Mouse (Mus musculus) brown adipose tissue, adult 24 weeks (tissue): ENCODE data around the gene Osbpl9. TPM values are rescaled to one million over a fixed set of nuclear protein-coding genes. Genes with fewer than 3 reads are reported as not detected.

Experiments used
- H3K27ac ChIP-seq: fragments of 200-500 bp; replicated peaks from 2 replicates; pipeline ENCODE4 v1.5.1; 2012; ENCODE audit warnings: low read depth, mild to moderate bottlenecking, low read length
- H3K4me1 ChIP-seq: fragments of 200-500 bp; 2 replicates; pipeline ENCODE4 v1.6.1; 2012; ENCODE audit warnings: low read length, mixed read lengths; ENCODE audit not compliant: control insufficient read depth, insufficient read depth, insufficient read length
- H3K4me3 ChIP-seq: fragments of 200-500 bp; 2 replicates; pipeline ENCODE4 v1.5.1; 2012; ENCODE audit warnings: low read depth, mild to moderate bottlenecking, low read length, moderate library complexity; ENCODE audit not compliant: insufficient read depth
- polyA plus RNA-seq: library from polyadenylated mRNA; stranded (reverse); fragments of >200 nt; gene quantifications from 2 replicates; pipeline ENCODE4 v1.2.4, GENCODE M21; 2012; ENCODE audit not compliant: missing spikeins, insufficient read depth, insufficient read length

Osbpl9 gene
- polyA plus RNA-seq, 1 experiment: 120 TPM

DNA sequence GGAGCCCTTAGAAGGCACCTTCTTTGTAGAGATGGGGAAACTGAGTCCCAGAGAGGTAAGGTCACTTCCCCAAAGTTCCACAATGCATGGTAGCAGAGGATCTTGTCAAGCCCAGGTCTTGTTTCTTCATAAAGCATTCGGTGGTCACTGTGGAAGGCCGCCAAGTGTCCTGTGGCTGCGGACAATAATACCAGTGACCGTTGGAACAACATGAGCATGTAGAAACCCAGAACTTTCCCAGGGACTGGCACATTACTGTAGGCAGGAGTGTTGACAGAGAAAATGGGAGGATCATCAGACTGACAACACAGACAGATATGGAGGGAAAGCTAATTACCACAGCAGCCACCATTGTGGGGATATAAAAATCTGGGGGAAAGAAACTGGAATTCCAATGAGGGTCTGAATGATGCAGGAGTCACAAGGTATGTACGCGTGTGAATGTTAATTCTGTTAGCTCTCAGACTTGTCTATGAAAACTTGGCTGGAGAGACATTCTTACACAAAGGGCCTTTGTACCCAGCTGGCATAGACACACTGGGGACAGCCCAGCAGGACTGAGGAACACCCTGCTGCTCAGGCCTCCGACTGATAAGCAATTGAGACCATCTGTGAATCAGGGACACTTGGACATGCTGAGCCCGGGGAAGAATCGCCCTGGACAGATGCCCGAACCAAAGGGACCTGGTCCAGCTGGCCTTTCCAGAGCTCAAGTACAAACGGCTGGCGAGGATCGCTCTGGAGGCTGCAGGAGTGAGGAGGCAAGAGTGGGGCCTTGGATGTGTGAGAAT, 22.9 kb upstream of the Osbpl9 start:
- H3K27ac ChIP-seq: peak overlapping the region; percentile 72
- H3K4me1 ChIP-seq: no peaks in the 10 kb centered on the region; the same call in 1 of the 2 replicates
- H3K4me3 ChIP-seq: no peak overlapping the region

DNA sequence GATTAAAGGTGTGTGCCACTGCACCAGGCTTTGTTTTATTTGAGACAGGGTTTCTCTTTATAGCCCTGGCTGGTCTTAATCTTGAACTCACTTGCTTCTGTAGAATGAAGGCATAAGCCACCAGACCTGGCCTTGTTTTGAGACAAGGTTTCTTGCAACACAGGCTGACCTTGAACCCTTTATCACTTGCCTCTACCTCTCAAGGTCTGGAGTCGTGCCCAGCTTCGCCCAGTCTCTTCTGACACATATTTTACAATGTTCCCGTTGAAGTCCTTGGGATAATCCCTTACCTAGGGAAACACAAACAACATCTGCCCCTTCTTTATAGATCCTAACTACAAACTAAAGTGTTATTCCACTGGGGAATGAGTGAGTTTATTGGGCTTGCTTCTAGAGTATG, 19.9 kb upstream of the Osbpl9 start:
- no peak overlapping the region for H3K4me3 ChIP-seq
- H3K27ac ChIP-seq: peak overlapping the region; percentile 52
- H3K4me1 ChIP-seq: no peaks in the 10 kb centered on the region; the same call in 1 of the 2 replicates

DNA sequence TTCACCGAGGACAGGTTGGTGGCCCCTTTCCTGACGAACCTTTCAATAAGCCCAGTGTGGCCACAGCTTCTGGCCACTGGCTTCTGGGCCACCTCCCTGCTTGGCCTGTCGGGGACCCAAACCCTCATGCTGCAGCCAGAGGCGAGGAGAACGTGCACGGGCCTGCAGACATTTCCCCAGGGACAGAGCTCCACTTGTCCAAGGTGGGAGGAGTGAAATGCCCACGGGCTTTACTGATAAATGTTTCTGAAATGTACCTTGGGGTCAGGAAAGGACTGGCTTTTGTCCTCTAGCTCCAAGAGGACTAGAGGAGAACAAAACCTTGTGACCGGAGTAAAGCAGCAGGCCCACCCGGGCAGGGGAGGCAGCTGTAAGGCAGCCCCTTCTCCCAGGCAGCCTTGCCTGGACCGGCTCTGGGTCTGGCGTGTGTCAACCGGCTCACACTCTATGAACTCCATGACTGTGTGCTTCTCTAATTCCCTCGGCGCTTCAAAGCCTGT, 18.4 kb upstream of the Osbpl9 start:
- Histone ChIP-seq H3K27ac (no peak overlapping the region), H3K4me1 (no peaks in the 10 kb centered on the region), H3K4me3 (no peak overlapping the region)

DNA sequence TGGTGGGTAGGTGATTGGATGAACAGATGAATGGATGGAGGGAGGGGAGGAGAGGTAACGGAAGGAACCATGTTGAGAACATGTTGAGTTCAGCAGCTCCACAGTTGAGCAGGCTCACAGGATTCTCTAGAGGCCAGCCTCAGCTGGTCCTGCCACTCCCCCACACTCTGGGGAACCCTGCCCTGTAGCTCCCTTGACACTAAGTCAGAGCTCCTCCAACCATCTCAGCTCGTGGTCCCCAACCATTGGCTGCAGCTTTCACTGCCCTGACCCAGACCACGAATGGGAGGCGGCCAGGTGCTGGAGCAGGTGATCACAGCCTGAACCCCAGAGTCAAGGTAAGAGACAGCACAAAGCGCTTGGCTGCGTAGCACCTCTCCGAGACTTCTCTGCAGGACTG, 15.9 kb upstream of the Osbpl9 start:
- no peaks in the 10 kb centered on the region for H3K4me1 ChIP-seq
- no peak overlapping the region for H3K27ac ChIP-seq
- no peak overlapping the region for H3K4me3 ChIP-seq

DNA sequence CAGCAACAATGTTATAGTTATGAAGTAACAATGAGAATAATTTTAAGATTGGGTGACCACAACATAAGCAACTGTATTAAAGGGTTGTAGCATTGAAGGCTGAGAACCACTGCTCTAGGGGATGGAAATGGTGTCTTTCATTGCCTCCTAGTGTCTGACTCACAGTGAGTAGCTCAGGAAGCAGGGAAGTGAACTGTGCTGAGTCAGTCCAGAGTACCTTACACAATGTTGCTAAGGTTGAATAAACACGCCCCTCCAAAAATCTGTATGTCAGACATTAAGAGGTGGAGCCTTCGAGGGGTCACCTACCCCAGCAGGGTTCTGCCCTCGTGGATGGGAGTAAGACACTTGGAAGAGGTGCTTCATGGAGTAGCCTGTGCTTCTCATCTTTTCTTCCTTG, 11.9 kb upstream of the Osbpl9 start:
- Histone ChIP-seq H3K27ac (no peak overlapping the region), H3K4me1 (no peaks in the 10 kb centered on the region), H3K4me3 (no peak overlapping the region)

DNA sequence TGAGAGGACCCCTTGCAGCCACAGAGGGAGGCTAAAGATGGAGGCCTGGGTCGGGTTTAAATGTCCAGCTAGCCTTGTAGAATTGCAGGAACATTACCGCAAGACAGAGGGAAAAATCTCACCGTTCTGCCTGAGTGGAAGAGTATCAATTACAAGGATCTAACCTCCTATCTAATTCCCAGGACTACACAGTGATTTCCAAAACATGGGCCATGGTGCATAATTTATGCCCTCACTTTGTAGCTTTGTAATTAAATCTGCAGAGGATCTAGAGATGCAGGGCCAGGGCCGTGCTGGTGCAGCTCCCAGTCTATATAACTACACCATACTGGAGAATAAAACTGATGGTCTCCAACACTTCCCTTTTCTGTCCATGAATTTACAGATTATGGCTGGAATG, 8.8 kb upstream of the Osbpl9 start:
- Histone ChIP-seq H3K4me1 (no peaks in the 10 kb centered on the region), H3K27ac (no peak overlapping the region), H3K4me3 (no peak overlapping the region)

DNA sequence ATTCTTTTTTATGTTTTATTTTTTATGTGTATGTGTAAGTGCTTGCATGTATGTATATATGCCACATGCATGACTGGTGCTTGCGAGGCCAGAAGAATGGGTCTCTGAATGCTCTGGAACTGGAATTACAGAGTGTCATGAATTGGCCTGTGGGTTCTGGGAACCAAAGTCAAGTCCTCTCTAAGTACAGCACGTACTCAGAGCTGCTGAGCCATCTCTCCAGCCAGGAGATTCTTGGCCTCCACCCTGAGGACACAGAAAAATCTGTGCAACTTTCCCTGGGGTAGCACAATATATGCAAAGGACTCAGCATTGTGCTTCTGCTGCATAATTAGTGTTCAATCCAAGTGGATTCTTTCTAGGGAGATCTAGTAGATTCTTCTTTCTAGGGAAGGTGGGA, 8.2 kb upstream of the Osbpl9 start:
- no peaks in the 10 kb centered on the region for H3K4me1 ChIP-seq
- H3K27ac ChIP-seq: no peak overlapping the region
- H3K4me3 ChIP-seq: no peak overlapping the region

DNA sequence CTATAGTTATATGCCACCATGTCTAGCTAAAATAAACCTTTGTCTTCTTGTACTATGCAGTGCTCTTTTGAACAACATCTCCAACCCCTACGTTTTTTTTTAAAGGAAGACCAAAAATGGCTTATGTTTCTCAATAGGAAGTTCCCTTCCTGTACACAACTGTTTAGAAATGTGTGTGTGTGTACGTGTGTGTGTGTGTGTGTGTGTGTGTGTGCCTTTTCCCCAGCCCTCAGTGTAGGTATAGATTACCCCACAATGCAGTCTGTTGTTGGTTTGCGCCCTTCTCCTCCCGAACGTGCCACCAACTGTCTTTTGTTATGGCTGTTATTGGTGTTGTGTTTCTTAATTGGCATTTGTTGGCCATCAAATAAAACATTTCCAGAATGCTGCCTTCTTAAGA, 5.5 kb upstream of the Osbpl9 start:
- Histone ChIP-seq H3K27ac (no peak overlapping the region), H3K4me3 (no peak overlapping the region), H3K4me1 (no peaks in the 10 kb centered on the region)

DNA sequence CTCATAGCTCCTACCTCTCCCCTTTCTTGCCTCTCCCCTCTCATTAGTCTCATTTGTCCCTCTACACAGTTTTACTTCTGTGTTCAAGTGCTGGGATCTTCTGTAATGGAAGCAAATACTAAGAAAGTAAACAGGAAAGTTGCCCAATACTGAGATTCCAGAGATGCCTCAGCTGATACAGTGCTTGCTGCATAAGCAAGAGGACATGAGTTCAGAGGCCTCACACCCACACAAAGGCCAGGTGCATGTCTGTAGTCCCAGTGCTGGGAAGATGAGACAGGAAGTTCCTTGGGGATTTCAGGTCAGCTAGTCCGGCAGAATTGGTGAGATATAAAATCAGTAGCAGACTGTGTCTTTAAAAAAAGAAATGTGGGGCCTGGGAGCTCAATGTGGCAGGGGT, 2.3 kb upstream of the Osbpl9 start:
- Histone ChIP-seq H3K4me1 (no peaks in the 10 kb centered on the region), H3K4me3 (no peak overlapping the region), H3K27ac (no peak overlapping the region)

DNA sequence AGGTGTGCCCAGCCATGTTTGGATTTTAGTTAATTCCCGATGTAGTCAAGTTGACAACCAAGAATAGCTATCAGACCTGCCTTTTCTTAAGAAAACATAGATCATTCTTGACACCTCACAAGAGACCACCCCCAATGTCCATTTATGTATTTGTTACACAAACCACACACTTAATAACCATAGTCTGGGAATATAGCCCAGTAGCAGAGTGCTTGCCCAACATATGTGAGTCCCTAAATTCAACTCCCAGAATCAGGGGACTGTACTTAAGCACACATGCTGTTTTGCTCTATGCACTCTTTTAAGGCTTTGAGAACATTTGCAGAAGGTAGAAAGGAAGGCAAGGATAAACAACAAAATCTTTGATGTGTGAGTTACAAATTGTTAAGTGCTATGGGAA, 1.9 kb upstream of the Osbpl9 start:
- H3K4me1 ChIP-seq: no peaks in the 10 kb centered on the region
- H3K4me3 ChIP-seq: no peak overlapping the region
- no peak overlapping the region for H3K27ac ChIP-seq

DNA sequence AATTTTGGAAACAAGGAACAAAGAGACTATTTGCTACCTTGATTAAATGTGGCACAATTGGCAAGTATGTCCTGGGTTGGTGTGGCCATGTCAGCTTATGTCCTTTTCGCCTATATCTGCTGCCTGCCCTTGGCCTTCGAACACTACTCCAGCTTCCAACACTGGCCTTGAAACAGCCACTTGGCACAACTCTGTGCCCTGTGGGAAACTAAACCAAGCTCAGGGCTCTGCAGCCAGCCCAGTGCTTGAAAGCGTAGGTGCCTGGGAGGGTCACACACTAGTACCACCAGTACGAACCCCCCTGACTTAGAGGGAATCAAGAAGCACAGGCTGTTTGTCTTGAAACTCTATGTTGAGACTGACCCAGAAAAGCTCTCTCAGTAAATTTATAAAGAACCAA, 3.0 kb downstream of the Osbpl9 start:
- Histone ChIP-seq H3K4me3 (no peak overlapping the region), H3K27ac (peak overlapping the region; percentile 50; the same call in 1 of the 2 replicates), H3K4me1 (peaks cover 10% of the 10 kb centered on the region)

DNA sequence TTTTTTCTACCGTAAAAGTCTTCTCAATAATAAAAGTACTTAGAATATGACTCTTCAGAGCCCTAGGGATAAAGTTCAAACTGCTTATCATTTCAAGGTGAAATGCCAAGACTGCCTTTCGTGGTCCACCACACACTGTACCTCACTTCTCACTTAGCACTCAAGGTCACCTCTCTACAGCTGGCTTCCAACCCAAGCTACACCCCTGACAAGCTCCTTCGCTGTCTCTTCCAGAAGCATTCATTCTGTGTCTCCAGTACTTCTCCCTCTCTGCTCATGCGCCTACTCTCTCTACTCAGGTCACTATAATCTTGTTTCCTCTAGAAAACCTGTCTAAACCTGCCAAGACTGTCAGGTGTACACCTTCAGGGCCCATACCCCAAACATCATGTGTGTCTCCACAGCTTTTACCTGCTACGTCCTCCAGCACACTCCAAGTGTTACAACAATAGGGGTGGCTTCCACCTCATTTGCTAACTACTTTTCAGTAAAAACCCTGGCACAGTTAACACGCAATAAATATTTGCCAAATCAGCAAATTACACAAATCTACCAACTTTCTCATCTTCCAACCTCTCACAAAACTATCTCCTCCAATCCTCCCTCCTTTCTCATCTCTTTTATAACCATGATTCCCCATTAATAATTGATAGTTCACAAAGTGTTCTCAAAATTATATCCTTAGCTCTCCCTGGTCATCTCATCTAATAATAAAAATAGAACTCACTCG, 6.0 kb downstream of the Osbpl9 start:
- H3K4me3 ChIP-seq: no peak overlapping the region
- no peak overlapping the region for H3K27ac ChIP-seq
- peaks cover 12% of the 10 kb centered on the region for H3K4me1 ChIP-seq

DNA sequence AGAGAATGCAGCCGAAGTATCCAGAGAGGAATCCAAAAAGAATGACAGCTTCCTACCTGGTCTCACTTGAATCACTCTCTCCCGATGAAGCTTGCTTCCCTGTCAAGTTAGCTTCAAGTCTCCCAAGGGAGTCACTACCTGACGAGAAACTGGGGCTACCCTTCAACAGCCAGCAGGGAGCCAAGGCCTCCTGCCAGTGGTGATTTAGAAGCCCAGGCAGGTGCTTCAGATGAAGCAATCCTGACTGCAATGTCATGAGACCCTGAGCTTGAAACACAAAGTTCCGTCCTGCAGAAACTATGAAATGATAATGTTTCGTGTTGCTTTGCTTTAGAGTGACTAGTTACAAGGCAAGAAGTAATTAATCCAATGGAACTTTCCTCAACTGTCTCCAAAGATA, 8.2 kb downstream of the Osbpl9 start:
- Histone ChIP-seq H3K27ac (no peak overlapping the region), H3K4me3 (no peak overlapping the region), H3K4me1 (peaks cover 12% of the 10 kb centered on the region)

DNA sequence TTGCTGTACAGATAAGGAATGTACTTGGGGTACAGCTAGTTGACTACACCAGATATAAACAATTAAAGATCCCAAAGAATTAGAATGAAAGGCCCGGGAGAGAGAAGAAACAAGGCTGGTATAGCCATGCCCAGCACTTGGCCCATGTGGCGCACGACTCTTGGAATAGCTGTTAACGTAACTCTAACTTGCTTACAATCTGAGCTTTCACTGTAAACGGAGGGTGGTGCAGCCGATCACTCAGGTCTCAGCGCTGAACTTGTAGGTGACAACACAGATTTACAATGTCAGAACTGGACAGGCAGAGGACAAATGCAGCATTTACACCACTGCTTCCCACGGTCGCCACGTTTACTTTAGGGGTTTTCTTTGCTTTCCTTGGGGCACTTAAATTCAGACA, 10.5 kb downstream of the Osbpl9 start:
- Histone ChIP-seq H3K4me3 (no peak overlapping the region), H3K27ac (no peak overlapping the region), H3K4me1 (peaks cover 7% of the 10 kb centered on the region)

DNA sequence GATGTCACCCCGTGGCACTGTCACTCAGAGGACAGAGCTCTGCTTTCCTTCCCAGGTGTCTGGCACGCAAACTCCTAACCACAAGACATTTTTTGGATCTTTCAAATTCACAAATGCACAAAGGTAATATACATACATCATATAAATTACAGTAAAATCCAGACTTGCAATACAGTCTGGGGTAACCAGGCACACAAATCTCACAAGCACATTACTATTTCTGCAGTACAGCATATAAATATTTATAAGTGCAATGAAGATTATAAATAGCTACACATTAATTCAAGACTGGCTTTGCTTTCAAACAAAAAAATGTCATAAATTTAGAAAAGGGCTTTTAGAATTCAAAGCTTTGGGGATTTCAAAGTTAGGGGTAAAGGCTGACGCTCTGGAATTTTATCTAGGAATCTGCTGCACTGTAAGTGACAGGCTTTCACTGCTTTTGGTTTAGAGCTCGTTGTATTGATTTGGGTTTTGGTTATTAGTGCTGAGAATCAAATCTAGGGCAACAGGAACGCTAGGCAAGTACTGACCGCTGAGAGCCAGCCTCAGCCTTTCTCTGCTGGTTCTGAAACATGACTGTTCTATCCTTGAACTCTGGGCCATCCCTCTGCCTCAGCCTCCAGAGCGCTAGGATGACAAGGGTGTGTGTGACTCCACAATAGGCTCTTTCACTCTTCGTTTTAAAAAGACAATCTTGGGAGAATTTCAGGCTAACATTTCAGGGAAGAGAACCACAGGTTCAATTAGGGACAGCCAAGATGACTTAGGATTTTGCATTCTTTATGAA, 16.3 kb downstream of the Osbpl9 start:
- Histone ChIP-seq H3K27ac (no peak overlapping the region), H3K4me1 (no peaks in the 10 kb centered on the region; the same call in 1 of the 2 replicates), H3K4me3 (no peak overlapping the region)
